In the genomic region with DNA sequence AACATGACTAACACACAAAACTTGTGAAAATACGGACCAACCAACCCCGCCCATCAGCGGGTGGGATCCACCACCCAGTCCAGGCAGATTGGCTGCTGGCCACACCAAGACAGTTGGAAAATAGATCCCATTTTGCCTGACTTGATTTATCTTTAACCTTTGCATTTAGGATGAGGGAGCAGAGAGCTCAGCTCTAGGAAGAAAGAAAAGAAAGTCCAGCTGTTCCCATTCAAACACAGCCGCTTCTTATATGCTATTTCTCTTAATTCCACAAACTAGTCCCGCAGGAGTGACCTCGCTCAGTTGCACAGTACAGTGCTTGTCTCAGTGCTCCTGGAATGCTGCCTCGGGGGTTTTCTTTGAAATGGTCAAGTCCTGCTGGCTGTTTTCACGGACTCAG, we compare ENCODE assay signal across 11 mouse cellular contexts.
A peak's percentile ranks its signal among the peaks of the same experiment; 100 is the strongest.
DNase-seq lines count a peak whose midpoint lies in the region; ATAC-seq lines count a peak whose summit lies in the region.
"Had no signal": no experiment of that assay in that cellular context is flagged by ENCODE, and none has a peak within 500 bp of the region (broad histone marks: within the 10 kb centered on the region; RNA-seq: fewer than 3 reads in every experiment).

No protein-coding gene starts in this region.

- no peaks in the 10 kb centered on the region for H3K9me3 ChIP-seq in heart, embryonic 11.5 days (replicated peaks; ENCODE audit: control insufficient read depth, low read length)
- no peaks in the 10 kb centered on the region for H3K9me3 ChIP-seq in midbrain, embryonic 13.5 days

- no peak overlapping the region for H3K27ac ChIP-seq in heart, embryonic 11.5 days (ENCODE audit: low read depth, low read length)
- no peak overlapping the region for H3K27ac ChIP-seq in midbrain, embryonic 13.5 days

- H3K4me3 ChIP-seq in heart, embryonic 11.5 days (ENCODE audit: low read depth, low read length), result no peak overlapping the region
- no peak overlapping the region for H3K4me3 ChIP-seq in midbrain, embryonic 13.5 days (replicated peaks)
- H3K4me3 ChIP-seq: myocyte had no signal

- no peak overlapping the region for H3K9ac ChIP-seq in heart, embryonic 11.5 days (ENCODE audit: low read depth, low read length)
- H3K9ac ChIP-seq in midbrain, embryonic 13.5 days (replicated peaks), result no peak overlapping the region

- 75% methylated on average over 8 of the region's 8 CpGs for WGBS in heart, embryonic 11.5 days (ENCODE audit: insufficient replicate concordance)
- WGBS in midbrain, embryonic 13.5 days, result 81% methylated on average over 8 of the region's 8 CpGs

- no peaks in the 10 kb centered on the region for H3K27me3 ChIP-seq in heart, embryonic 11.5 days (ENCODE audit: control insufficient read depth, insufficient read depth, low read length)
- H3K27me3 ChIP-seq in midbrain, embryonic 13.5 days, result no peaks in the 10 kb centered on the region

- H3K36me3 ChIP-seq in heart, embryonic 11.5 days (ENCODE audit: control insufficient read depth, insufficient read depth, low read length), result no peaks in the 10 kb centered on the region
- no peaks in the 10 kb centered on the region for H3K36me3 ChIP-seq in midbrain, embryonic 13.5 days

- peak; percentile 47 to 52 for DNase-seq in heart, adult 18-20 months
- peak; percentile 69 to 81 for DNase-seq in adrenal gland, postnatal 36 days
- peak; percentile 14 for DNase-seq in kidney, adult 9 months
- DNase-seq in skeletal muscle tissue, adult 2 months (ENCODE audit: low read depth, low spot score), result peak; percentile 31
- DNase-seq in right cerebral cortex, postnatal 36 days (ENCODE audit: low spot score in 2 of 2), result no peak
- no peak for DNase-seq in thymus, postnatal 14 days
- DNase-seq: cerebellum, adult 2 months had no signal

- ATAC-seq in heart, embryonic 11.5 days (replicated peaks; ENCODE audit: insufficient number of reproducible peaks, low FRiP score, low TSS enrichment), result no peak
- no peak for ATAC-seq in midbrain, embryonic 13.5 days
- ATAC-seq: intestine, embryonic 16.5 days had no signal

- peaks cover 6% of the 10 kb centered on the region; the same call in 1 of the 2 replicates for H3K4me1 ChIP-seq in heart, embryonic 11.5 days (ENCODE audit: control insufficient read depth, insufficient read depth, low read length)
- no peaks in the 10 kb centered on the region for H3K4me1 ChIP-seq in midbrain, embryonic 13.5 days (replicated peaks)

- no peak overlapping the region for H3K4me2 ChIP-seq in heart, embryonic 11.5 days
- no peak overlapping the region for H3K4me2 ChIP-seq in midbrain, embryonic 13.5 days (replicated peaks)

Comparison
In these comparisons a context has a peak if more than half of its experiments do, and no peak if none do; other contexts are left out.
1. DNase-seq: peak in heart, adult 18-20 months (2 of 2), adrenal gland, postnatal 36 days (2 of 2), kidney, adult 9 months (single experiment) and skeletal muscle tissue, adult 2 months (single experiment); none in right cerebral cortex, postnatal 36 days (0 of 2) and thymus, postnatal 14 days (single experiment).